Mouse (Mus musculus): ENCODE data around the gene Thumpd3. TPM values are rescaled to one million over a fixed set of nuclear protein-coding genes. Genes with fewer than 3 reads are reported as not detected.

The Thumpd3 gene
- polyA plus RNA-seq, 1 experiment from 2014 or later, result 63.2 TPM

- H3K4me1 ChIP-seq, result peaks cover 21% of the 10 kb centered on the region
- no peak overlapping the region for H3K4me2 ChIP-seq
- WGBS, result 21% methylated on average over 8 of the region's 8 CpGs
- H3K27ac ChIP-seq, result no peak overlapping the region
- H3K27me3 ChIP-seq, result no peaks in the 10 kb centered on the region
- no peak overlapping the region for H3K9ac ChIP-seq
- H3K9me3 ChIP-seq (replicated peaks), result no peaks in the 10 kb centered on the region
- 0 out of 2 replicates have a peak, but pooled peaks have one; percentile 41 for ATAC-seq
- no peak overlapping the region for H3K4me3 ChIP-seq
- no peaks in the 10 kb centered on the region for H3K36me3 ChIP-seq (ENCODE audit: poor library complexity, severe bottlenecking)
Measured at GRCm38 (mm10) chr6:113024866-113025265, 21.2 kb upstream of the Thumpd3 start.

- Histone ChIP-seq H3K27ac (no peak overlapping the region; the same call in 1 of the 2 replicates), H3K27me3 (no peaks in the 10 kb centered on the region), H3K9me3 (replicated peaks) (no peaks in the 10 kb centered on the region), H3K4me2 (no peak overlapping the region), H3K4me3 (no peak overlapping the region), H3K4me1 (peaks cover 21% of the 10 kb centered on the region), H3K36me3 (ENCODE audit: poor library complexity, severe bottlenecking) (no peaks in the 10 kb centered on the region), H3K9ac (no peak overlapping the region)
- 38% methylated on average over 5 of the region's 5 CpGs for WGBS
- ATAC-seq, result no peak
Measured at GRCm38 (mm10) chr6:113025774-113026173, 20.3 kb upstream of the Thumpd3 start.

- no peak for ATAC-seq
- H3K36me3 ChIP-seq (ENCODE audit: poor library complexity, severe bottlenecking), result no peaks in the 10 kb centered on the region
- H3K9me3 ChIP-seq (replicated peaks), result no peaks in the 10 kb centered on the region
- no peak overlapping the region for H3K27ac ChIP-seq
- H3K27me3 ChIP-seq, result no peaks in the 10 kb centered on the region
- H3K4me2 ChIP-seq, result no peak overlapping the region
- peaks cover 21% of the 10 kb centered on the region for H3K4me1 ChIP-seq
- H3K4me3 ChIP-seq, result no peak overlapping the region
- 9% methylated on average over 2 of the region's 2 CpGs for WGBS
- no peak overlapping the region for H3K9ac ChIP-seq
Measured at GRCm38 (mm10) chr6:113027446-113027845, 18.6 kb upstream of the Thumpd3 start.

GRCm38 (mm10) chr6:113029006-113029405 is 17.0 kb upstream of the Thumpd3 start:
- Histone ChIP-seq H3K4me2 (no peak overlapping the region), H3K27me3 (no peaks in the 10 kb centered on the region), H3K9ac (no peak overlapping the region), H3K9me3 (replicated peaks) (no peaks in the 10 kb centered on the region), H3K4me1 (peaks cover 21% of the 10 kb centered on the region), H3K36me3 (ENCODE audit: poor library complexity, severe bottlenecking) (no peaks in the 10 kb centered on the region), H3K4me3 (no peak overlapping the region), H3K27ac (no peak overlapping the region)
- ATAC-seq, result no peak
- WGBS, result 81% methylated on average over 3 of the region's 3 CpGs

- H3K27me3 ChIP-seq, result no peaks in the 10 kb centered on the region
- H3K36me3 ChIP-seq (ENCODE audit: poor library complexity, severe bottlenecking), result no peaks in the 10 kb centered on the region
- no peak overlapping the region for H3K9ac ChIP-seq
- no peak overlapping the region for H3K4me3 ChIP-seq
- H3K27ac ChIP-seq, result no peak overlapping the region
- no peak for ATAC-seq
- no peaks in the 10 kb centered on the region for H3K9me3 ChIP-seq (replicated peaks)
- no peak overlapping the region for H3K4me2 ChIP-seq
- 69% methylated on average over 3 of the region's 3 CpGs for WGBS
- H3K4me1 ChIP-seq, result peaks cover 11% of the 10 kb centered on the region
Measured at GRCm38 (mm10) chr6:113030553-113030952, 15.5 kb upstream of the Thumpd3 start.

GRCm38 (mm10) chr6:113030970-113031660 is 14.9 kb upstream of the Thumpd3 start:
- WGBS, result 81% methylated on average over 10 of the region's 10 CpGs

GRCm38 (mm10) chr6:113032121-113032520 is 13.9 kb upstream of the Thumpd3 start:
- 65% methylated on average over 3 of the region's 3 CpGs for WGBS
- no peaks in the 10 kb centered on the region for H3K36me3 ChIP-seq (ENCODE audit: poor library complexity, severe bottlenecking)
- no peaks in the 10 kb centered on the region for H3K9me3 ChIP-seq (replicated peaks)
- H3K27ac ChIP-seq, result no peak overlapping the region
- H3K9ac ChIP-seq, result no peak overlapping the region
- ATAC-seq, result no peak
- H3K27me3 ChIP-seq, result no peaks in the 10 kb centered on the region
- no peak overlapping the region for H3K4me2 ChIP-seq
- no peak overlapping the region for H3K4me3 ChIP-seq
- 0 out of 2 replicates have a peak, but pooled peaks cover 3% of the 10 kb centered on the region for H3K4me1 ChIP-seq

More at GRCm38 (mm10) chr6:113030970-113031660, 14.9 kb upstream of the Thumpd3 start:
- no peak overlapping the region for H3K4me3 ChIP-seq
- ATAC-seq, result no peak
- no peak overlapping the region for H3K27ac ChIP-seq
- H3K9me3 ChIP-seq (replicated peaks), result no peaks in the 10 kb centered on the region
- no peaks in the 10 kb centered on the region for H3K27me3 ChIP-seq
- no peak overlapping the region for H3K9ac ChIP-seq
- H3K36me3 ChIP-seq (ENCODE audit: poor library complexity, severe bottlenecking), result no peaks in the 10 kb centered on the region
- peaks cover 5% of the 10 kb centered on the region for H3K4me1 ChIP-seq
- H3K4me2 ChIP-seq, result no peak overlapping the region

GRCm38 (mm10) chr6:113033185-113033584 is 12.8 kb upstream of the Thumpd3 start:
- Histone ChIP-seq H3K9me3 (replicated peaks) (no peaks in the 10 kb centered on the region), H3K4me3 (no peak overlapping the region), H3K27ac (no peak overlapping the region), H3K4me2 (no peak overlapping the region), H3K4me1 (peaks cover 5% of the 10 kb centered on the region), H3K27me3 (no peaks in the 10 kb centered on the region), H3K36me3 (ENCODE audit: poor library complexity, severe bottlenecking) (no peaks in the 10 kb centered on the region), H3K9ac (no peak overlapping the region)
- no peak for ATAC-seq
- 84% methylated on average over 2 of the region's 2 CpGs for WGBS

- peaks cover 12% of the 10 kb centered on the region for H3K4me1 ChIP-seq
- H3K27ac ChIP-seq, result no peak overlapping the region
- 89% methylated on average over 6 of the region's 6 CpGs for WGBS
- no peaks in the 10 kb centered on the region for H3K36me3 ChIP-seq (ENCODE audit: poor library complexity, severe bottlenecking)
- H3K9ac ChIP-seq, result no peak overlapping the region
- no peak for ATAC-seq
- no peaks in the 10 kb centered on the region for H3K27me3 ChIP-seq
- no peak overlapping the region for H3K4me3 ChIP-seq
- H3K9me3 ChIP-seq (replicated peaks), result no peaks in the 10 kb centered on the region
- no peak overlapping the region for H3K4me2 ChIP-seq
Measured at GRCm38 (mm10) chr6:113034466-113034865, 11.6 kb upstream of the Thumpd3 start.

- no peak overlapping the region for H3K27ac ChIP-seq
- no peaks in the 10 kb centered on the region for H3K9me3 ChIP-seq (replicated peaks)
- no peak overlapping the region for H3K4me2 ChIP-seq
- H3K36me3 ChIP-seq (ENCODE audit: poor library complexity, severe bottlenecking), result no peaks in the 10 kb centered on the region
- WGBS, result 73% methylated on average over 4 of the region's 4 CpGs
- H3K4me1 ChIP-seq, result peaks cover 12% of the 10 kb centered on the region
- no peak overlapping the region for H3K9ac ChIP-seq
- ATAC-seq, result no peak
- no peak overlapping the region for H3K4me3 ChIP-seq
- no peaks in the 10 kb centered on the region for H3K27me3 ChIP-seq
Measured at GRCm38 (mm10) chr6:113036463-113037175, 9.4 kb upstream of the Thumpd3 start.

GRCm38 (mm10) chr6:113037946-113038734 is 7.9 kb upstream of the Thumpd3 start:
- 10% methylated on average over 19 of the region's 19 CpGs for WGBS
- Histone ChIP-seq H3K9ac (peak overlapping the region; percentile 37), H3K27ac (no peak overlapping the region; the same call in 1 of the 2 replicates), H3K4me2 (peak overlapping the region; percentile 46), H3K4me3 (peak overlapping the region; percentile 18), H3K36me3 (ENCODE audit: poor library complexity, severe bottlenecking) (no peaks in the 10 kb centered on the region), H3K4me1 (peaks cover 12% of the 10 kb centered on the region), H3K9me3 (replicated peaks) (no peaks in the 10 kb centered on the region), H3K27me3 (no peaks in the 10 kb centered on the region)
- ATAC-seq, result peak; percentile 51; the same call in 1 of the 2 replicates

- H3K36me3 ChIP-seq (ENCODE audit: poor library complexity, severe bottlenecking), result no peaks in the 10 kb centered on the region
- no peak overlapping the region for H3K4me3 ChIP-seq
- peak overlapping the region; percentile 37 for H3K9ac ChIP-seq
- H3K9me3 ChIP-seq (replicated peaks), result no peaks in the 10 kb centered on the region
- peak overlapping the region; percentile 46 for H3K4me2 ChIP-seq
- no peaks in the 10 kb centered on the region for H3K27me3 ChIP-seq
- 56% methylated on average over 5 of the region's 5 CpGs for WGBS
- no peak overlapping the region; the same call in 1 of the 2 replicates for H3K27ac ChIP-seq
- H3K4me1 ChIP-seq, result peaks cover 12% of the 10 kb centered on the region
- ATAC-seq, result 0 out of 2 replicates have a peak, but pooled peaks have one; percentile 8
Measured at GRCm38 (mm10) chr6:113038735-113039058, 7.3 kb upstream of the Thumpd3 start.

Measured in forebrain, embryonic 13.5 days (tissue).